10 mouse cellular contexts compared by ENCODE assay signal in genomic region chr13:55328641-55329040, GRCm38 (mm10). TPM values are rescaled to one million over a fixed set of nuclear protein-coding genes. Genes with fewer than 3 reads are reported as not detected.
DNase-seq lines count a peak whose midpoint lies in the region; ATAC-seq and TF ChIP-seq lines count a peak whose summit lies in the region.
"Had no signal": no experiment of that assay in that cellular context is flagged by ENCODE, and none has a peak within 500 bp of the region (broad histone marks: within the 10 kb centered on the region; RNA-seq: fewer than 3 reads in every experiment).

No protein-coding gene starts in this region.

- H3K27ac ChIP-seq in ES-Bruce4 (ENCODE audit: insufficient read depth, low read length), result no peak overlapping the region
- no peak overlapping the region for H3K27ac ChIP-seq in hindbrain, embryonic 11.5 days (ENCODE audit: low read depth, low read length)
- H3K27ac ChIP-seq in liver, postnatal 0 days (ENCODE audit: low read depth), result no peak overlapping the region
- H3K27ac ChIP-seq: gastrocnemius, adult 2 months had no signal

- no peak for TF ChIP-seq CTCF in ES-Bruce4 (IDR thresholded peaks at IDR 0.05; ENCODE audit: low read depth, low read length)
- no peak for TF ChIP-seq CTCF in liver, postnatal 0 days (IDR thresholded peaks at IDR 0.05; ENCODE audit: low read depth)

- DNase-seq in cerebellum, adult 9-10 months, result peak; percentile 22
- DNase-seq in cerebellum, postnatal 14 days, result no peak
- no peak for DNase-seq in hindbrain, embryonic 11.5 days (ENCODE audit: low spot score)
- peak; percentile 18 for DNase-seq in liver, postnatal 0 days
- DNase-seq in adrenal gland, adult 8-10 months, result no peak
- DNase-seq in ovary, postnatal 36 days (ENCODE audit: low spot score), result no peak
- DNase-seq in urinary bladder, postnatal 4 days (ENCODE audit: low spot score in 2 of 2), result no peak
- DNase-seq: adrenal gland, postnatal 10 days; gastrocnemius, adult 2 months had no signal

- peaks cover 9% of the 10 kb centered on the region for H3K4me1 ChIP-seq in ES-Bruce4 (ENCODE audit: control insufficient read depth, insufficient read depth, low read length)
- peaks cover 6% of the 10 kb centered on the region; the same call in 1 of the 2 replicates for H3K4me1 ChIP-seq in hindbrain, embryonic 11.5 days (replicated peaks; ENCODE audit: control insufficient read depth, insufficient read depth, low read length)
- H3K4me1 ChIP-seq in liver, postnatal 0 days (ENCODE audit: insufficient read depth), result peaks cover 34% of the 10 kb centered on the region

- peak overlapping the region; percentile 70; the same call in 1 of the 2 replicates for H3K4me3 ChIP-seq in ES-Bruce4 (ENCODE audit: low read depth, low read length)
- H3K4me3 ChIP-seq in hindbrain, embryonic 11.5 days (ENCODE audit: low read depth, low read length), result peak overlapping the region; percentile 63
- peak overlapping the region; percentile 77 for H3K4me3 ChIP-seq in liver, postnatal 0 days (ENCODE audit: low read depth, low read length)

- peak overlapping the region; percentile 93 for H3K4me2 ChIP-seq in hindbrain, embryonic 11.5 days (replicated peaks; ENCODE audit: low read depth, low read length)
- H3K4me2 ChIP-seq in liver, postnatal 0 days (ENCODE audit: low read depth, low read length), result peak overlapping the region; percentile 94

- TF ChIP-seq EP300 in ES-Bruce4 (IDR thresholded peaks at IDR 0.05; ENCODE audit: insufficient read depth, low read depth, low read length), result no peak
- TF ChIP-seq EP300 in liver, postnatal 0 days (IDR thresholded peaks at IDR 0.05; ENCODE audit: low read depth), result no peak

- WGBS in hindbrain, embryonic 11.5 days, result 71% methylated on average over 4 of the region's 4 CpGs
- 80% methylated on average over 4 of the region's 4 CpGs for WGBS in liver, postnatal 0 days (ENCODE audit: insufficient replicate concordance)

- peaks cover 11% of the 10 kb centered on the region; the same call in 1 of the 2 replicates for H3K36me3 ChIP-seq in ES-Bruce4 (ENCODE audit: control insufficient read depth, insufficient read depth, low read length, poor library complexity, severe bottlenecking)
- H3K36me3 ChIP-seq in hindbrain, embryonic 11.5 days (ENCODE audit: control insufficient read depth, insufficient read depth, low read length), result peaks cover 8% of the 10 kb centered on the region
- peaks cover 30% of the 10 kb centered on the region for H3K36me3 ChIP-seq in liver, postnatal 0 days (replicated peaks; ENCODE audit: insufficient read depth, low read length)

- H3K9me3 ChIP-seq in ES-Bruce4 (replicated peaks; ENCODE audit: control insufficient read depth, insufficient read depth, low read length, poor library complexity, severe bottlenecking), result no peaks in the 10 kb centered on the region
- no peaks in the 10 kb centered on the region for H3K9me3 ChIP-seq in hindbrain, embryonic 11.5 days (ENCODE audit: control insufficient read depth, low read length)
- no peaks in the 10 kb centered on the region for H3K9me3 ChIP-seq in liver, postnatal 0 days (ENCODE audit: low read length)

- no peaks in the 10 kb centered on the region for H3K27me3 ChIP-seq in ES-Bruce4 (ENCODE audit: control insufficient read depth, insufficient read depth, low read length, poor library complexity, severe bottlenecking)
- no peaks in the 10 kb centered on the region for H3K27me3 ChIP-seq in hindbrain, embryonic 11.5 days (ENCODE audit: control insufficient read depth, insufficient read depth, low read length)
- no peaks in the 10 kb centered on the region for H3K27me3 ChIP-seq in liver, postnatal 0 days (ENCODE audit: insufficient read depth, low read length)

- TF ChIP-seq POLR2A in ES-Bruce4 (IDR thresholded peaks at IDR 0.05; ENCODE audit: insufficient read depth, low read length), result no peak

- no peak for ATAC-seq in hindbrain, embryonic 11.5 days (ENCODE audit: low FRiP score)
- no peak for ATAC-seq in liver, postnatal 0 days

- no peak overlapping the region for H3K9ac ChIP-seq in ES-Bruce4 (ENCODE audit: low read depth, poor library complexity, severe bottlenecking)
- peak overlapping the region; percentile 74 for H3K9ac ChIP-seq in hindbrain, embryonic 11.5 days (ENCODE audit: low read depth, low read length)
- H3K9ac ChIP-seq in liver, postnatal 0 days (replicated peaks), result peak overlapping the region; percentile 87

RNA-seq across cellular contexts. Expression of gene Mxd3, which starts 1.0 kb away (rescaled TPM):
- polyA plus RNA-seq in ES-Bruce4 (2011; ENCODE audit: insufficient read depth, insufficient read length, low read depth, missing spikeins), result 5.1 and 6.5 TPM in 2 replicates
- polyA plus RNA-seq in hindbrain, embryonic 11.5 days (2014; fragmentation: Nextera tagmentation; extraction: Ambion mirVana), result 28.4 and 30.5 TPM in 2 replicates
- polyA plus RNA-seq in liver, postnatal 0 days (2015; fragmentation: Nextera tagmentation; extraction: Ambion mirVana), result 14.0 and 15.9 TPM in 2 replicates
- 1 to 10 TPM in 2 of 4 experiments, under 1 TPM in 2; 0.30 to 1.9 (median 1.1) TPM for total RNA-seq in adrenal gland, adult 8-10 months (2022)
- total RNA-seq: gastrocnemius, adult 2 months had no signal

RNA-seq across cellular contexts. Expression of gene Rab24, which starts 6.9 kb away (rescaled TPM):
- polyA plus RNA-seq in ES-Bruce4 (2011; ENCODE audit: insufficient read depth, insufficient read length, low read depth, missing spikeins), result 40.5 and 42.8 TPM in 2 replicates
- 90.2 and 90.9 TPM in 2 replicates for polyA plus RNA-seq in hindbrain, embryonic 11.5 days (2014; fragmentation: Nextera tagmentation; extraction: Ambion mirVana)
- 38.7 and 39.6 TPM in 2 replicates for polyA plus RNA-seq in liver, postnatal 0 days (2015; fragmentation: Nextera tagmentation; extraction: Ambion mirVana)
- 100 to 1,000 TPM in 1 of 4 experiments, 10 to 100 TPM in 3; 62.0 to 102 (median 88.6) TPM for total RNA-seq in adrenal gland, adult 8-10 months (2022)

RNA-seq across cellular contexts. Expression of gene Prelid1, which starts 8.3 kb away (rescaled TPM):
- 230 and 234 TPM in 2 replicates for polyA plus RNA-seq in ES-Bruce4 (2011; ENCODE audit: insufficient read depth, insufficient read length, low read depth, missing spikeins)
- polyA plus RNA-seq in hindbrain, embryonic 11.5 days (2014; fragmentation: Nextera tagmentation; extraction: Ambion mirVana), result 433 and 450 TPM in 2 replicates
- 196 and 213 TPM in 2 replicates for polyA plus RNA-seq in liver, postnatal 0 days (2015; fragmentation: Nextera tagmentation; extraction: Ambion mirVana)
- 100 to 1,000 TPM; 146 to 172 (median 162) TPM for total RNA-seq in adrenal gland, adult 8-10 months (2022)

RNA-seq across cellular contexts. Expression of gene Lman2, which starts 33.9 kb away (rescaled TPM):
- polyA plus RNA-seq in ES-Bruce4 (2011; ENCODE audit: insufficient read depth, insufficient read length, low read depth, missing spikeins), result 38.5 and 45.2 TPM in 2 replicates
- polyA plus RNA-seq in hindbrain, embryonic 11.5 days (2014; fragmentation: Nextera tagmentation; extraction: Ambion mirVana), result 64.8 and 77.3 TPM in 2 replicates
- 50.5 and 56.0 TPM in 2 replicates for polyA plus RNA-seq in liver, postnatal 0 days (2015; fragmentation: Nextera tagmentation; extraction: Ambion mirVana)
- total RNA-seq in adrenal gland, adult 8-10 months (2022), result 100 to 1,000 TPM; 112 to 127 (median 118) TPM

RNA-seq across cellular contexts. Expression of gene Rgs14, which starts 40.9 kb away (rescaled TPM):
- polyA plus RNA-seq in ES-Bruce4 (2011; ENCODE audit: insufficient read depth, insufficient read length, low read depth, missing spikeins), result 2.8 and 3.6 TPM in 2 replicates
- polyA plus RNA-seq in hindbrain, embryonic 11.5 days (2014; fragmentation: Nextera tagmentation; extraction: Ambion mirVana), result 0.42 and 0.48 TPM in 2 replicates
- polyA plus RNA-seq in liver, postnatal 0 days (2015; fragmentation: Nextera tagmentation; extraction: Ambion mirVana), result 2.8 and 3.1 TPM in 2 replicates
- total RNA-seq in adrenal gland, adult 8-10 months (2022), result 1 to 10 TPM in 1 of 4 experiments, under 1 TPM in 3; 0.45 to 1.8 (median 0.88) TPM

Comparison
In these comparisons a context has a peak if more than half of its experiments do, and no peak if none do; other contexts are left out.
1. DNase-seq: peak in cerebellum, adult 9-10 months (single experiment) and liver, postnatal 0 days (single experiment); none in cerebellum, postnatal 14 days (0 of 2), hindbrain, embryonic 11.5 days (single experiment), adrenal gland, adult 8-10 months (single experiment), ovary, postnatal 36 days (single experiment) and urinary bladder, postnatal 4 days (0 of 2).
2. Peak in every context shown above with its lines, with median percentiles within 50 percentile points of each other: H3K4me3 ChIP-seq.